Mouse (Mus musculus) heart, embryonic 12.5 days (tissue): ENCODE measurements at regions not wholly inside any gene's neighbourhood (a gene's known extent, or its start where the extent isn't known, plus 50 kb on each side); places are given as distances from the start of the nearest gene placed in this dataset.

Experiments used
- ATAC-seq: fragments of 200-750 bp; cut with Nextera tagmentation; 2 replicates; pipeline ENCODE4 v1.8.0; 2017; ENCODE audit warnings: moderate TSS enrichment, moderate library complexity; ENCODE audit not compliant: insufficient number of reproducible peaks, low FRiP score
- H3K27ac ChIP-seq: fragments of 300-500 bp; sonication (generic); 2 replicates; pipeline ENCODE4 v1.5.1; 2016; ENCODE audit warnings: mild to moderate bottlenecking, moderate library complexity; ENCODE audit not compliant: poor library complexity, severe bottlenecking
- H3K27me3 ChIP-seq: fragments of 300-500 bp; sonication (generic); replicated peaks from 2 replicates; pipeline ENCODE4 v1.6.1; 2016; ENCODE audit warnings: mild to moderate bottlenecking, moderate library complexity
- H3K36me3 ChIP-seq: fragments of 300-500 bp; sonication (generic); 2 replicates; pipeline ENCODE4 v1.6.1; 2016; ENCODE audit warnings: mild to moderate bottlenecking, moderate library complexity
- H3K4me1 ChIP-seq: fragments of 300-500 bp; sonication (generic); replicated peaks from 2 replicates; pipeline ENCODE4 v1.6.1; 2016; ENCODE audit warnings: mild to moderate bottlenecking
- H3K4me2 ChIP-seq: fragments of 300-500 bp; sonication (generic); 2 replicates; pipeline ENCODE4 v1.6.1; 2016; ENCODE audit warnings: mild to moderate bottlenecking, moderate library complexity
- H3K4me3 ChIP-seq: fragments of 300-500 bp; sonication (generic); 2 replicates; pipeline ENCODE4 v1.5.1; 2016; ENCODE audit warnings: mild to moderate bottlenecking
- H3K9ac ChIP-seq: fragments of 300-500 bp; sonication (generic); 2 replicates; pipeline ENCODE4 v1.6.1; 2016; ENCODE audit warnings: mild to moderate bottlenecking, moderate library complexity
- H3K9me3 ChIP-seq: fragments of 300-500 bp; sonication (generic); replicated peaks from 2 replicates; pipeline ENCODE4 v1.6.1; 2016; ENCODE audit warnings: mild to moderate bottlenecking, moderate library complexity
- WGBS: fragments of 180-500 bp; shearing (Covaris S2); methylation state at CpG from one replicate; pipeline ENCODE4 v1.1.7; 2016; 5-methylcytosine and 5-hydroxymethylcytosine counted together

GRCm38 (mm10) chr8:103433532-103434105 lies 648.2 kb upstream of the Cdh11 start:
- no peak for ATAC-seq
- H3K4me3 ChIP-seq = no peak overlapping the region
- no peaks in the 10 kb centered on the region for H3K36me3 ChIP-seq
- no peak overlapping the region for H3K27ac ChIP-seq
- no peak overlapping the region for H3K4me2 ChIP-seq
- H3K4me1 ChIP-seq = no peaks in the 10 kb centered on the region
- 89% methylated on average over 6 of the region's 6 CpGs for WGBS
- no peaks in the 10 kb centered on the region for H3K9me3 ChIP-seq
- no peaks in the 10 kb centered on the region for H3K27me3 ChIP-seq
- no peak overlapping the region for H3K9ac ChIP-seq

- no peaks in the 10 kb centered on the region for H3K9me3 ChIP-seq
- H3K27ac ChIP-seq = no peak overlapping the region
- peaks cover 13% of the 10 kb centered on the region for H3K4me1 ChIP-seq
- no peaks in the 10 kb centered on the region for H3K27me3 ChIP-seq
- H3K4me3 ChIP-seq = no peak overlapping the region
- WGBS = 48% methylated on average over 6 of the region's 6 CpGs
- no peak overlapping the region for H3K4me2 ChIP-seq
- no peaks in the 10 kb centered on the region for H3K36me3 ChIP-seq
- no peak overlapping the region for H3K9ac ChIP-seq
- ATAC-seq = peak; percentile 42; the same call in 1 of the 2 replicates
These were observed 653.7 kb upstream of the Cdh11 start for GRCm38 (mm10) chr8:103438995-103439717.

GRCm38 (mm10) chr8:103441163-103441562 lies 655.7 kb upstream of the Cdh11 start:
- ATAC-seq = no peak
- no peaks in the 10 kb centered on the region for H3K9me3 ChIP-seq
- H3K27me3 ChIP-seq = no peaks in the 10 kb centered on the region
- H3K4me3 ChIP-seq = no peak overlapping the region
- no peaks in the 10 kb centered on the region for H3K36me3 ChIP-seq
- 60% methylated on average over 5 of the region's 5 CpGs for WGBS
- H3K4me2 ChIP-seq = no peak overlapping the region
- no peak overlapping the region for H3K27ac ChIP-seq
- H3K9ac ChIP-seq = no peak overlapping the region
- peaks cover 27% of the 10 kb centered on the region for H3K4me1 ChIP-seq

- Histone ChIP-seq H3K27ac (no peak overlapping the region), H3K9ac (no peak overlapping the region)
- ATAC-seq = no peak
These were observed 657.1 kb upstream of the Cdh11 start for GRCm38 (mm10) chr8:103442420-103443125.

DNA sequence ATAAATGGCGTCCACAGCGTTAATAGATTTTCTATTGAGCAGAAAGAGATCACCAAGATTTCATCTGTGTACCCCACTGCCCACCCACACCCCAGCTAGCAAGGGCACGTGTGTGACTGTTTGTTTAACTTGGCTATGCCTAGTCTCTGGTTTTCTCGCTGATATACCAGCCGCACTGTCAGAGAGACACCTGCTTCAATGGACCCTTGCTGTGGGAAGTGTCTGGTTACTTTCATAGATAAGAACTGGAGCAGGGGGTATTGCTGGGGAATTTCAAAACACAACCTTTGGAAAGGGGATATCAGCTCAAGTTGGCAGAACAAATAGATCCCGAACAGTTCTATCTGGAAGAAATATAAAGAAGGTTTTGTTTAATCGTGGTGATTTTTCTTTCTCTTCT lies 656.8 kb upstream of the Cdh5 start:
- peaks cover 27% of the 10 kb centered on the region for H3K4me1 ChIP-seq
- no peaks in the 10 kb centered on the region for H3K27me3 ChIP-seq
- H3K9ac ChIP-seq = no peak overlapping the region
- WGBS = 19% methylated on average over 7 of the region's 7 CpGs
- no peaks in the 10 kb centered on the region for H3K36me3 ChIP-seq
- H3K4me3 ChIP-seq = no peak overlapping the region
- H3K9me3 ChIP-seq = no peaks in the 10 kb centered on the region
- no peak overlapping the region for H3K27ac ChIP-seq
- H3K4me2 ChIP-seq = 0 out of 2 replicates have a peak overlapping the region, but pooled peaks have one; percentile 2
- peak; percentile 80 for ATAC-seq

More at GRCm38 (mm10) chr8:103442420-103443125, 657.1 kb upstream of the Cdh11 start:
- Histone ChIP-seq H3K36me3 (no peaks in the 10 kb centered on the region), H3K4me1 (peaks cover 27% of the 10 kb centered on the region), H3K4me2 (no peak overlapping the region), H3K27me3 (no peaks in the 10 kb centered on the region), H3K9me3 (no peaks in the 10 kb centered on the region), H3K4me3 (no peak overlapping the region)
- WGBS = 23% methylated on average over 6 of the region's 6 CpGs

DNA sequence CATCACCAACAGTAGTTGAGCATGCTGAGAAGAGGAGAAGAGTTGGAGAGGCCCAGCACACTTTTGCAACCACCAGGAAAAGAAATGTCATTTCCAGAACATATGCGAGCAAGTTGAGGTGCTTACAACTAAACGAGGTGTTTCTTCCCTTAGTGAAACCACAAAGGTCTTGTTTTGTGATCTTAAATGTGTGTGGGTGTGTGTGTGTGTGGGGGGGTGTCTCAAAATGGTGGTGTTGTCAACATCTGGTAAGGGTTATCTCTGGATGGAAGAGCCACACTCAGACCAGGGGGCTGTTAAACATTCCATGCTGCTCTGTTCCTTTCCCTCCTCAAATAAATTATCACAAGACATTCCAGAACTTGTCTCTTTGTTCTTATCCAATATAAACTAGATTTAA lies 656.0 kb upstream of the Cdh5 start:
- peak overlapping the region; percentile 69; the same call in 1 of the 2 replicates for H3K27ac ChIP-seq

DNA sequence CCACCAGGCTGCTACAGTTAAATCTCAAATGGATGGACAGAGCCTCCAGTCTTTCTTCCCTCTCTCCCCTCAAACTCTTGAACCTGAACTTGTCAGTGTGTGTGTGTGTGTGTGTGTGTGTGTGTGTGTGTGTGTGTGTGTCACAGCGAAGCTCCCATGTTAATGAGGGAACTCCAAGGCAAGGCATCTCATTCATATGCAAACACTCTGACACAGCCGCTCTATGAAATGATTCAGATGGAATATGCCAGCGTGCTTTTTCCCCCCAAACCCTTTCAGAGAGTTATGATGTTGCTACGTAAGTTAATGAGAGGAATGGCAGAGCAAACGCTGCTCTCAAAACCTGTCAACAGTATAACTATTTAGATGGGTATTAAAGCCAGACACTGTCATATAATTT lies 653.5 kb upstream of the Cdh5 start:
- Histone ChIP-seq H3K27me3 (no peaks in the 10 kb centered on the region), H3K4me2 (no peak overlapping the region), H3K4me3 (no peak overlapping the region), H3K4me1 (peaks cover 19% of the 10 kb centered on the region), H3K36me3 (no peaks in the 10 kb centered on the region), H3K9ac (no peak overlapping the region), H3K9me3 (no peaks in the 10 kb centered on the region), H3K27ac (no peak overlapping the region)
- no peak for ATAC-seq
- WGBS = 79% methylated on average over 5 of the region's 5 CpGs

More for the DNA sequence above, 656.0 kb upstream of the Cdh5 start:
- Histone ChIP-seq H3K27me3 (no peaks in the 10 kb centered on the region), H3K4me2 (no peak overlapping the region), H3K4me3 (no peak overlapping the region), H3K36me3 (no peaks in the 10 kb centered on the region), H3K9ac (no peak overlapping the region), H3K9me3 (no peaks in the 10 kb centered on the region), H3K4me1 (peaks cover 27% of the 10 kb centered on the region)
- ATAC-seq = no peak
- WGBS = 62% methylated on average over 2 of the region's 2 CpGs

DNA sequence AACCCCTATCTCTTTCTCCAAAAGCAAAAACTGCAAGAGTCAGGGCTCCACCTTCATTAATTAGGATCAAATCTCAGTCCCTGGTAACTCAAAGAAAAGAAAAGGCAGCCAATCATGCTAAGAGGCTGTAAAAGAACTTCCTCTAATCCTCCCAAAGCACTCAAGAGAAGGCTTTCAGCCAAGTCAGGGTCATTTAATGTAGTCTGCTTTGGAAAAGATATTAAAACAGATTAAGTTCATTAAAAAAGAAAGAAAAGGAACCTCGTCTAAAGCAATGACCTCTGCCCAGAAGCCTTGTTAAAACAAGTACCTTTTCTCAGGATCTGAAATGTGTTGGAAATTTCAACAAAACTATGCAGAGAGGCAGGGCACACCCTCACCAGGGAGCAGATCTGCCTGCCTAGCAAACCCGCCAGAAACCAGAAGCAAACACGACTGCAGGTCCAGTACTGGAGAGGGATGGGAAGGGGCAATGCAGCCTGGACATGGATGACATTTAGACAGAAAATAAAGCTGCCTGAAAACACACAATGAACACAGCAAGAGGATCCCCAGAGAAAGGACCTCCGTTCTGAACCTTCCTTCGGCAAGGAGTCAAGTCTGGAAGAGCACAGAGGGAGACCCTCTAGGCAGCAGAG lies 649.9 kb upstream of the Cdh5 start:
- H3K27ac ChIP-seq = no peak overlapping the region
- no peaks in the 10 kb centered on the region for H3K27me3 ChIP-seq
- no peaks in the 10 kb centered on the region for H3K36me3 ChIP-seq
- no peak overlapping the region for H3K4me3 ChIP-seq
- ATAC-seq = no peak
- H3K9me3 ChIP-seq = no peaks in the 10 kb centered on the region
- no peaks in the 10 kb centered on the region for H3K4me1 ChIP-seq
- no peak overlapping the region for H3K4me2 ChIP-seq
- no peak overlapping the region for H3K9ac ChIP-seq
- WGBS = 66% methylated on average over 5 of the region's 5 CpGs

DNA sequence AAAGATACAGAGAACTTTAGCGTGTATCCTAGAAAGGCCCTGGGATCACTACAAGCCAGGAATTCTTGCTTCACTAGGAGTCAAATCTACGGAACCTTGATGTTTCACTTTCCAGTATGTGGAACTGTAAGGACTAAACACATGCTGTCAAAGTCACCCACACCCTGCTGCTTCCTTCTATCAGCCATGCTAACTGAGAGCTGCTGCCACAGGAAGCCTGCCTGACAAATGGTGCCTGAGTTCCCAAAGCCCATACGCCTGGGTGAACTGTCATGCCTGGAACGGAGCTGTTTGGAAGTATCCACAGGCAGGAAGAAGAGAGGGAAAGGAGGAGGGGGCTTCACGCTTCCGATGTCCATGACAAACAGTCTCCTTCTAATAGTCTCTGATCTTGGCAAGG lies 644.2 kb upstream of the Cdh5 start:
- Histone ChIP-seq H3K9ac (no peak overlapping the region), H3K4me3 (no peak overlapping the region), H3K9me3 (no peaks in the 10 kb centered on the region), H3K27ac (no peak overlapping the region), H3K4me1 (no peaks in the 10 kb centered on the region), H3K4me2 (no peak overlapping the region), H3K36me3 (no peaks in the 10 kb centered on the region), H3K27me3 (no peaks in the 10 kb centered on the region)
- no peak for ATAC-seq
- 53% methylated on average over 6 of the region's 6 CpGs for WGBS

DNA sequence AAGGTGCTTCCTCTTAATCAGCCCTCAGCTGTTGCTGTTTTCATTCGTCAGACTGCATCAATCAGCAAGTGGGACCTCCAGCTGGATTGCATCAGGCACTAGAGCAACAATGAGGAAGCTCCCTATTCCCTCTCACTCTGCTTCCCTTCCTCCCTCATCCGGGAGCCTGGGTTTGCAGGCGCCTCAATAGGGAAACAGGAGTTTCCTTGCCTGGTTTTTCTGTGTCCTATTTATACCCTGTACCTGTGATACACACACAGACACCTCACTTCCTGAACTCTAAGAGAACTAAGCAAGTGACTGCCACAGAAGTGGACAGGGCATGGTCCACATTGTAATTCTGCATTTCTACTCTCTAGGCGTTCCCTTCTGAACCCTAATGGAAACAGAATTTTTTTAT lies 637.9 kb upstream of the Cdh5 start:
- no peak overlapping the region for H3K9ac ChIP-seq
- no peaks in the 10 kb centered on the region for H3K9me3 ChIP-seq
- H3K4me2 ChIP-seq = no peak overlapping the region
- 26% methylated on average over 4 of the region's 4 CpGs for WGBS
- H3K4me1 ChIP-seq = no peaks in the 10 kb centered on the region; the same call in 1 of the 2 replicates
- no peaks in the 10 kb centered on the region for H3K36me3 ChIP-seq
- no peak overlapping the region for H3K4me3 ChIP-seq
- no peak for ATAC-seq
- H3K27me3 ChIP-seq = no peaks in the 10 kb centered on the region
- no peak overlapping the region for H3K27ac ChIP-seq

DNA sequence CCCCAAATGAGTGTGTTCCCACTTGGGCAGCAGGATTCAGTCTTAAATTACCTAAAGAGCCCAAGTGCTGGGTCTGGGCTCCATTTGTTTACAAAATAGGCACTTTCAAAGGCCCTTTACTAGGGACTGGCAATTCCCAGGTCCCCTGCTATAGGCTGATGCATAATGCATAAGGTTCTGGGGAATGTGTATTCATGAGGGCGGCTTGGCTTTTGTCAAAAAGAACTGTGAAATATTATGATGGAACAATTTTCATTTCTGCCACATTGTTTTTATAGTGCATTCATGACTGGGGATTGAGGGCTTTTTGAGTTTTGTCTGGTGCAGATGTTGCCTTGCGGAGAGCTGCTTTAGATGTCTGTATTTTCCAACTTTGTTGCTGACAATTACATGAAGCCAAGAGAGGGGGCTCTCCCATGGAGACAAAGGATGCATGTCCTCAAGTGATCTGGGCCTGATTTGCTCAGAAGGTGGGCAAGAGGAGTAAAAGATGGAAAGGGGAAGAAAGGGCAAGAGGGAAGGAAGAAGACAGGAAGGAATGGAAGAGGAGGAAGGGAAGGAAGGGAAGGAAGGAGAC lies 636.6 kb upstream of the Cdh5 start:
- H3K4me2 ChIP-seq = no peak overlapping the region
- no peaks in the 10 kb centered on the region for H3K9me3 ChIP-seq
- no peaks in the 10 kb centered on the region for H3K27me3 ChIP-seq
- H3K36me3 ChIP-seq = no peaks in the 10 kb centered on the region
- no peak for ATAC-seq
- no peak overlapping the region for H3K9ac ChIP-seq
- H3K4me3 ChIP-seq = no peak overlapping the region
- no peak overlapping the region for H3K27ac ChIP-seq
- whole genome bisulfite sequencing = 85% methylated on average over 2 of the region's 2 CpGs
- no peaks in the 10 kb centered on the region; the same call in 1 of the 2 replicates for H3K4me1 ChIP-seq
